Mouse (Mus musculus): ENCODE results near the gene Gm28048.

DNA sequence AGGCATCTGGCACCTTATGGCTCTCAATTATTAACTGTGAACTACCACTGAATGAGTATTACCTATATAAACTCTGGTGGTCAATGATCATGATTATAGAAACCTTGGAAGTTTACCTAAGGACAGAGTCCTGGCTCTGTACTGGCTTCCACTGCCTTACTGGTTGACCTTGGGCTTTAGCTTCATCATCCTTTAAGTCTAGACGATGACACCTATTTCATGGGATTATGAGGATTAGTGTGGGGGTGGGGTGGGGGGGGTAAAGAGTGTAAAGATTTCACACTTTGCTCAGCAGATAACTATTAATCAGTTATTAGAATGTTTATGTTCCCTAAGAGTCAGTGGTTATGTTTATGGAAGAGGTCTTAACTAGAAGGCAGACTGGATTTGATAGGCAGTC is 7.9 kb upstream of the Gm28048 start:
- no peak for TF ChIP-seq CTCF (IDR thresholded peaks at IDR 0.05; ENCODE audit: low read depth)
- no peak for TF ChIP-seq EP300 (IDR thresholded peaks at IDR 0.05; ENCODE audit: low read depth)
